Mouse (Mus musculus) embryonic fibroblast, embryonic 13.5 days (primary cell): ENCODE data around the gene Hip1r.

Experiments
- CTCF ChIP-seq: IDR thresholded peaks from 2 replicates; pipeline ENCODE4 v1.5.1; 2011; ENCODE audit warnings: mild to moderate bottlenecking, control low read depth, low read length, moderate library complexity, borderline replicate concordance; ENCODE audit not compliant: insufficient read depth
- POLR2A ChIP-seq: IDR thresholded peaks from 2 replicates; pipeline ENCODE4 v1.6.1; 2011; ENCODE audit warnings: low read depth, mild to moderate bottlenecking, control low read depth, low read length, moderate library complexity

DNA sequence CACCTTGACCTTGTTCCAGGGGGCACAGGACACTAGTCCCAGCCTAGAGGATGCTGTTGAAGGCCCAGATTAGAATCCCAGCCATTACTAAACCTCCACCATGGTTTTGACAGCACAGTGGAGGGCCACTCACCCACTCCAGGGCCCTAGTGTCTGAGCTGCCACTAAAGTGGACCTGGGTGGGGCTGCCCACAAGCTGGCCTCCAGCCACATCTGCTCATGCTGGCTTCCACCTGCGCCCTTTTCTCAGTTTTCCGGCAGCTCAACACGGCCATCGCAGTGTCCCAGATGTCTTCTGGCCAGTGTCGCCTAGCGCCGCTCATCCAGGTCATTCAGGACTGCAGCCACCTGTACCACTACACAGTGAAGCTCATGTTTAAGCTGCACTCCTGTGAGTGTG, 21.0 kb downstream of the Hip1r start:
- TF ChIP-seq CTCF (no peak), POLR2A (no peak)
